Mouse (Mus musculus) naive thymus-derived CD4-positive, alpha-beta T cell, adult 5 months (primary cell): Measurements from ENCODE around the gene Wbp11. TPM values are rescaled to one million over a fixed set of nuclear protein-coding genes. Genes with fewer than 3 reads are reported as not detected.

Source experiments
- polyA plus RNA-seq: library from polyadenylated mRNA; unstranded; fragments of 100-300 nt; shearing (Covaris generic); gene quantifications from one replicate; pipeline ENCODE4 v1.2.1, GENCODE M21; 2017

Wbp11 gene
- polyA plus RNA-seq: 184 TPM

DNA sequence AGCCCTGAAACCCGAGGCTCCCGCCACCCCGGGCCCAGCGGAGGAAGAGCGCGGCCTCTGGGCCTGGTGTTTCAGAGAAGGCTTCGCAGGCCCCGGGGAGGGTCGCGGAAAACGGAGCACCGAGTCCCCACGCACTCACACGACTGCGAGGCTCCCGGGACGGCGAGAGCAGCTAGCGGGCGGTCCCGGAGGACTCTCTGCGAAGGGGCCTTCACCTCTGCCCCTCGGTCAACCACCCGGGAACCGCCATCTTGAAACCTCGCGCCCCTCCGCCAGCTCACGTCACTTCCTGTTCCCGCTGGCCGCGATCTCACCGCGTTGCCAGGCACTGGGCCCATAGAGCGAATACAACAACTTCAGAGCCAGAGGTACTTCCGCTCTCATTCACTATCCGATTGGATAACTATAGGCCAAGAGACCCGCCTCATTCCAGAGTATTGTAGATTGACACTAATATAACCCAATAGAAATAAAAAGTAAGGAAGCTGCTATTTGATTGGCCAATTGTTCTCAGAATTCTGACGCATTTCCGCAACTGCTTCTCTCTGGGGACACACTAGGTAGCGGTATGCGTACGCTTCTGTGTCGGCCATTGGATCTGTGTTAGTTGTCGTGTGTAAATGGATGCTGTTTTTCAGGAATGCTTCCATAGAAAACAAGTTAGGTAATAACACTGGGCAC lies at the start of gene Wbp11:
Gene Wbp11 (minus strand): TSS at position 353 of the 681 bp plus-strand sequence.

DNA sequence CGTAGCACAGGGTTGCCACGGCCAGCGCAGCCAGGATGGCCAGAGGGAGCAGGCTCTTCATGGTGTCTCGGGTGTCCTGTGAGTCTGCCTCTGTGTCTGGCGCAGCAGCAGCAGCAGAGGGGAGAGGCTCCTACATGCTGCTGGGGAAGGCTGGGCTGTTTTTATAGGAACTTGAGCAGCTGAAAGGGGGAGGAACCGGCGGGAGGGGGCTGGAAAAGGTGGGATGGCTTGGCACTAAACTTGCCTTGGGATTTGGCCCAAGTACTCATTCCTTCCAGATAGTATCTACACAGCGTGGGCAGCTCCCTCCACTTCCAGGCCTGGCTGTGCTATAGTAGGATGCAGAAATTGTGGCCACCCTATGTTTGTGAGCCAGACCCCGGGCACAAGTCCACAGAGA lies 47.6 kb upstream of the Wbp11 start, which contains the start of gene Mgp:
Gene Mgp (minus strand): TSS at position 154 of the 400 bp plus-strand sequence.

DNA sequence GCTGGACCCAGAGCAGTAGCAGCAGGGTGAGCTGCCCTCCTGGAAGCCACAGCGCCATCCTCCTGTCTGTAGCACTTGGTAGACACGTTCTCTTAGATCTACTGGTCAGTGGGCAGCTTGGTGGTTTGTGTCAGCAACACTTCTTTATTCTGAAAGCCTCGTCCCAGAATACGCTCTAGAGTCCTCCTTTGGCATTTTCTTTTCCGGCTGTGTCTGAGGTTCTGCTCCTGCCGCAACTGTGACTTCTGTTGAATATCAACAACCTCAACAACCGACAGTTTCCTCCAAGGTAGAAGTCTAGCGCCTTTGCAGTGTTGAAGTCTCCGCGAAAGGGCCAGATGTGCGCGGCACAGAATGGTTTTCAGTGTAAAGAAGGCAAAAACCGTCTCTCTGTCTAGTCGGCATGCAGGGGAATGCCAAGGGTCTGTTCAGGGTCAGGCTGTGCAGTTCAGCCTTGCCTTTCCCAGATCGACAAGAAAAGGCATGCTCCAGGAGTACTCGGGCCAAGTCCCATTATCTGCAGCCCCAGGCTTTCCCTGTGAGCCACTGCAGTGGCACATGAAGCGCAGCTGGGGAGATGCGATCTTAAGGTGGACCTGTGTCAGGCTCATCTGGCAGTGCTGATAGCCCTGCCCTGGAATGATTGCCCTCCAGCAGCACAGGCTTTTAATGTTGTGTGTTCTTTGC lies 29.3 kb upstream of the Wbp11 start, which contains the start of gene Art4:
Gene Art4 (minus strand): TSS at position 548 of the 687 bp plus-strand sequence.

DNA sequence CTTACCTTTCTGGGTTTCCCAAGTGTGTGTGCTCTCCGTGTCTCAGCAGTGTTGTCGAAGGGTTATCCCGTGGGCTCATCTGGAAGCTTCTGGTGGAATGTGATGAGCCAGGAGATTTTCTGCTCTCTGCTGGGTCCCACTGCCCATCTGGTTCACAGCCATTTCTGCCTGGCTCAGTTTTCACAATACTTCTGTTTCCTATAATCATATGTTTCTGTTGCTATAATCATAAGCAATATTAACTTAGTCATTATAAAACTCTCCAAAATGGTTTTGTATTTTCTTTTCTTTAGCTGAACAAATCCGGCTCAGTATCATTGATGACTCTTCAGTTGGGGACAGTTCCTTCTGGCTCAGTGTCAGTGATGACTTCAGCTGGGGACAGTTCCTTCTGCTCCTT lies 7.3 kb upstream of the Wbp11 start, which contains the start of gene Smco3:
Gene Smco3 (minus strand): TSS at position 101 of the 400 bp plus-strand sequence.

GRCm38 (mm10) chr6:136827516-136827880 lies 535 bp downstream of the Wbp11 start, which contains the start of gene BC049715:
Gene BC049715, plus strand, starts transcription at chr6:136827626.

GRCm38 (mm10) chr6:136808014-136808417 lies 20.0 kb downstream of the Wbp11 start, which contains the start of gene H2afj:
Gene H2afj, plus strand, starts transcription at chr6:136808244.

GRCm38 (mm10) chr6:136803739-136804633 lies 24.0 kb downstream of the Wbp11 start, which contains the start of gene Hist4h4:
Gene Hist4h4, minus strand, starts transcription at chr6:136804415.

GRCm38 (mm10) chr6:136781377-136781986 lies 46.6 kb downstream of the Wbp11 start, which contains the start of gene Gucy2c:
Gene Gucy2c, minus strand, starts transcription at chr6:136781765.

Other genes with a start within 250 kb of the Wbp11 start
- gene Plbd1, start 166.3 kb downstream of the Wbp11 start, polyA plus RNA-seq: not detected
- not detected for gene Gucy2c, start 46.5 kb downstream of the Wbp11 start, polyA plus RNA-seq
- gene Hist4h4, start 23.8 kb downstream of the Wbp11 start, polyA plus RNA-seq: 2.8 TPM
- gene H2afj, start 20.0 kb downstream of the Wbp11 start, polyA plus RNA-seq: 166 TPM
- gene BC049715, start 607 bp downstream of the Wbp11 start, polyA plus RNA-seq: 6.3 TPM
- gene Smco3, start 7.2 kb upstream of the Wbp11 start, polyA plus RNA-seq: not detected
- 6.3 TPM for gene Art4, start 29.5 kb upstream of the Wbp11 start, polyA plus RNA-seq
- gene Mgp, start 47.6 kb upstream of the Wbp11 start, polyA plus RNA-seq: not detected
- gene Erp27, start 93.9 kb upstream of the Wbp11 start, polyA plus RNA-seq: 2.1 TPM
- 0.09 TPM for gene Pde6h, start 95.6 kb upstream of the Wbp11 start, polyA plus RNA-seq
- gene Arhgdib, start 113.7 kb upstream of the Wbp11 start, polyA plus RNA-seq: 1,386 TPM